Mouse (Mus musculus): ENCODE measurements at regions not wholly inside any gene's neighbourhood (a gene's known extent, or its start where the extent isn't known, plus 50 kb on each side); places are given as distances from the start of the nearest gene placed in this dataset.
A peak's percentile ranks its signal among the peaks of the same experiment; 100 is the strongest.
"Not testable (repeated sequence)": the region's sequence is repeated elsewhere in the genome, so short reads cannot be mapped to it uniquely, and the experiment has no call there.

GRCm38 (mm10) chr16:3513107-3513506, 77.7 kb upstream of the Olfr161 start:
- H3K4me1 ChIP-seq (ENCODE audit: control insufficient read depth in 2 of 2, insufficient read depth in 2 of 2, low read length in 2 of 2, poor library complexity in 1 of 2); H3K27ac ChIP-seq (ENCODE audit: insufficient read depth, low read depth, low read length, poor library complexity, severe bottlenecking); H3K9me3 ChIP-seq (ENCODE audit: control insufficient read depth, insufficient read depth, low read depth, low read length); H3K36me3 ChIP-seq (ENCODE audit: control insufficient read depth, insufficient read depth, low read length, poor library complexity, severe bottlenecking); in situ Hi-C loops (cut with MboI; ENCODE audit: low sequenced_read_pairs in 2 of 2, unreplicated experiment in 2 of 2); H3K9ac ChIP-seq (ENCODE audit: insufficient read depth, low read depth, low read length, poor library complexity, severe bottlenecking); H3K4me3 ChIP-seq (ENCODE audit: insufficient read depth in 1 of 2, low read depth in 1 of 2, low read length in 2 of 2, poor library complexity in 1 of 2, severe bottlenecking in 1 of 2); DNase-seq (ENCODE audit: low read depth, low spot score): not testable (repeated sequence)

- DNase-seq (ENCODE audit: low read depth, low spot score); H3K4me1 ChIP-seq (ENCODE audit: control insufficient read depth in 2 of 2, insufficient read depth in 2 of 2, low read length in 2 of 2, poor library complexity in 1 of 2); in situ Hi-C loops (cut with MboI; ENCODE audit: low sequenced_read_pairs in 2 of 2, unreplicated experiment in 2 of 2); H3K9ac ChIP-seq (ENCODE audit: insufficient read depth, low read depth, low read length, poor library complexity, severe bottlenecking); H3K9me3 ChIP-seq (ENCODE audit: control insufficient read depth, insufficient read depth, low read depth, low read length); H3K4me3 ChIP-seq (ENCODE audit: insufficient read depth in 1 of 2, low read depth in 1 of 2, low read length in 2 of 2, poor library complexity in 1 of 2, severe bottlenecking in 1 of 2); H3K27ac ChIP-seq (ENCODE audit: insufficient read depth, low read depth, low read length, poor library complexity, severe bottlenecking); H3K36me3 ChIP-seq (ENCODE audit: control insufficient read depth, insufficient read depth, low read length, poor library complexity, severe bottlenecking): not testable (repeated sequence)
Observed at GRCm38 (mm10) chr16:3530522-3530921, 60.3 kb upstream of the Olfr161 start.

GRCm38 (mm10) chr16:3532019-3532418, 58.8 kb upstream of the Olfr161 start:
- H3K9me3 ChIP-seq (ENCODE audit: control insufficient read depth, insufficient read depth, low read depth, low read length); H3K4me1 ChIP-seq (ENCODE audit: control insufficient read depth in 2 of 2, insufficient read depth in 2 of 2, low read length in 2 of 2, poor library complexity in 1 of 2); H3K36me3 ChIP-seq (ENCODE audit: control insufficient read depth, insufficient read depth, low read length, poor library complexity, severe bottlenecking); H3K4me3 ChIP-seq (ENCODE audit: insufficient read depth in 1 of 2, low read depth in 1 of 2, low read length in 2 of 2, poor library complexity in 1 of 2, severe bottlenecking in 1 of 2); H3K9ac ChIP-seq (ENCODE audit: insufficient read depth, low read depth, low read length, poor library complexity, severe bottlenecking); in situ Hi-C loops (cut with MboI; ENCODE audit: low sequenced_read_pairs in 2 of 2, unreplicated experiment in 2 of 2): not testable (repeated sequence)
- H3K27ac ChIP-seq (ENCODE audit: insufficient read depth, low read depth, low read length, poor library complexity, severe bottlenecking): peak overlapping the region; percentile 85
- peak; percentile 11 for DNase-seq (ENCODE audit: low read depth, low spot score)

- H3K4me1 ChIP-seq (ENCODE audit: control insufficient read depth in 2 of 2, insufficient read depth in 2 of 2, low read length in 2 of 2, poor library complexity in 1 of 2); H3K36me3 ChIP-seq (ENCODE audit: control insufficient read depth, insufficient read depth, low read length, poor library complexity, severe bottlenecking); H3K9ac ChIP-seq (ENCODE audit: insufficient read depth, low read depth, low read length, poor library complexity, severe bottlenecking); H3K4me3 ChIP-seq (ENCODE audit: insufficient read depth in 1 of 2, low read depth in 1 of 2, low read length in 2 of 2, poor library complexity in 1 of 2, severe bottlenecking in 1 of 2); DNase-seq (ENCODE audit: low read depth, low spot score); in situ Hi-C loops (cut with MboI; ENCODE audit: low sequenced_read_pairs in 2 of 2, unreplicated experiment in 2 of 2); H3K9me3 ChIP-seq (ENCODE audit: control insufficient read depth, insufficient read depth, low read depth, low read length): not testable (repeated sequence)
- peak overlapping the region; percentile 85; the same call in 1 of the 2 replicates for H3K27ac ChIP-seq (ENCODE audit: insufficient read depth, low read depth, low read length, poor library complexity, severe bottlenecking)
Observed at GRCm38 (mm10) chr16:3532586-3532985, 58.3 kb upstream of the Olfr161 start.
